ENCODE assay signal across 8 mouse cellular contexts in genomic region chr6:38534640-38535365, GRCm38 (mm10). TPM values are rescaled to one million over a fixed set of nuclear protein-coding genes. Genes with fewer than 3 reads are reported as not detected.
DNase-seq lines count a peak whose midpoint lies in the region; ATAC-seq and TF ChIP-seq lines count a peak whose summit lies in the region.

No protein-coding gene starts in this region.

- WGBS in forebrain, embryonic 16.5 days: under 1% methylated on average over 53 of the region's 53 CpGs
- under 1% methylated on average over 53 of the region's 53 CpGs for WGBS in lung, adult 2 months
- WGBS in neural tube, embryonic 15.5 days: under 1% methylated on average over 53 of the region's 53 CpGs

- peak; percentile 98 for DNase-seq in MEL (ENCODE audit: low read depth, low spot score)
- DNase-seq in cerebellum, adult 18-20 months: peak; percentile 98 to 99
- DNase-seq in heart, postnatal 36 days: peak; percentile 99 to 100
- peak; percentile 94 to 99 for DNase-seq in layer of hippocampus, adult 2 months (ENCODE audit: low spot score in 2 of 2)
- DNase-seq in lung, adult 2 months: peak; percentile 98
- DNase-seq in testis, postnatal 10 days (ENCODE audit: low spot score): peak; percentile 100

- intact Hi-C loops in heart, postnatal 36 days (cut with DNase I): no loop called here

- H3K27ac ChIP-seq in MEL (ENCODE audit: control insufficient read depth, low read depth, low read length): peak overlapping the region; percentile 83
- peak overlapping the region; percentile 99 for H3K27ac ChIP-seq in forebrain, embryonic 16.5 days (ENCODE audit: low read length)
- peak overlapping the region; percentile 99 for H3K27ac ChIP-seq in layer of hippocampus, adult 2 months
- peak overlapping the region; percentile 99 for H3K27ac ChIP-seq in neural tube, embryonic 15.5 days (replicated peaks)

- no peaks in the 10 kb centered on the region for H3K9me3 ChIP-seq in MEL (replicated peaks; ENCODE audit: insufficient read depth, low read length)
- H3K9me3 ChIP-seq in forebrain, embryonic 16.5 days (ENCODE audit: control insufficient read depth, low read length): no peaks in the 10 kb centered on the region
- H3K9me3 ChIP-seq in neural tube, embryonic 15.5 days (replicated peaks): no peaks in the 10 kb centered on the region

- TF ChIP-seq RAD21 in MEL (IDR thresholded peaks at IDR 0.05; ENCODE audit: low read depth, low read length): peak; percentile 31

- TF ChIP-seq POLR2A in MEL (IDR thresholded peaks at IDR 0.05; ENCODE audit: control insufficient read depth in 1 of 2, insufficient read depth in 1 of 2, low read depth in 1 of 2, low read length in 2 of 2, poor library complexity in 1 of 2): peak; percentile 91 to 98
- TF ChIP-seq POLR2A in lung, adult 2 months (IDR thresholded peaks at IDR 0.05; ENCODE audit: borderline replicate concordance, extremely low read depth, low read depth, low read length): peak; percentile 76; the same call in 1 of the 2 replicates

- peak overlapping the region; percentile 73 for H3K4me2 ChIP-seq in forebrain, embryonic 16.5 days (ENCODE audit: low read length)
- H3K4me2 ChIP-seq in neural tube, embryonic 15.5 days: peak overlapping the region; percentile 53

- peak overlapping the region; percentile 95 for H3K9ac ChIP-seq in MEL (ENCODE audit: control insufficient read depth, low read depth, low read length, poor library complexity, severe bottlenecking)
- H3K9ac ChIP-seq in forebrain, embryonic 16.5 days (replicated peaks; ENCODE audit: low read depth, low read length): peak overlapping the region; percentile 93
- H3K9ac ChIP-seq in neural tube, embryonic 15.5 days (replicated peaks): peak overlapping the region; percentile 93

- peak; percentile 74 for ATAC-seq in forebrain, embryonic 16.5 days
- ATAC-seq in neural tube, embryonic 15.5 days (ENCODE audit: low FRiP score): peak; percentile 66

- no peaks in the 10 kb centered on the region for H3K27me3 ChIP-seq in MEL (ENCODE audit: control insufficient read depth in 1 of 2, insufficient read depth in 2 of 2, low read length in 2 of 2)
- H3K27me3 ChIP-seq in forebrain, embryonic 16.5 days (replicated peaks; ENCODE audit: control insufficient read depth, insufficient read depth, low read length): no peaks in the 10 kb centered on the region
- H3K27me3 ChIP-seq in neural tube, embryonic 15.5 days (replicated peaks): no peaks in the 10 kb centered on the region

- peaks cover 0 to 12% of the 10 kb centered on the region in 2 experiments; a peak in 2 of 4 replicates for H3K36me3 ChIP-seq in MEL (ENCODE audit: control insufficient read depth in 1 of 2, insufficient read depth in 2 of 2, low read length in 2 of 2)
- 0 out of 2 replicates have a peak, but pooled peaks cover 2% of the 10 kb centered on the region for H3K36me3 ChIP-seq in forebrain, embryonic 16.5 days (ENCODE audit: control insufficient read depth, insufficient read depth)
- H3K36me3 ChIP-seq in neural tube, embryonic 15.5 days: peaks cover 3% of the 10 kb centered on the region

- H3K4me3 ChIP-seq in MEL (ENCODE audit: control insufficient read depth in 1 of 2, insufficient read depth in 1 of 2, low read depth in 2 of 2, low read length in 2 of 2): peak overlapping the region; percentile 80 to 89
- peak overlapping the region; percentile 88 for H3K4me3 ChIP-seq in forebrain, embryonic 16.5 days (replicated peaks; ENCODE audit: low read length)
- peak overlapping the region; percentile 93 for H3K4me3 ChIP-seq in layer of hippocampus, adult 2 months
- H3K4me3 ChIP-seq in lung, adult 2 months (replicated peaks; ENCODE audit: extremely low read depth, low read depth, low read length): peak overlapping the region; percentile 89
- H3K4me3 ChIP-seq in neural tube, embryonic 15.5 days (replicated peaks): peak overlapping the region; percentile 90

- H3K79me2 ChIP-seq in MEL (ENCODE audit: control insufficient read depth, insufficient read depth, low read length, poor library complexity): peaks cover 9% of the 10 kb centered on the region; the same call in 1 of the 2 replicates

- peaks cover 3 to 6% of the 10 kb centered on the region in 2 experiments for H3K4me1 ChIP-seq in MEL (ENCODE audit: control insufficient read depth in 1 of 2, insufficient read depth in 2 of 2, low read length in 2 of 2)
- peaks cover 11% of the 10 kb centered on the region for H3K4me1 ChIP-seq in forebrain, embryonic 16.5 days (replicated peaks; ENCODE audit: control insufficient read depth, insufficient read depth, low read length)
- H3K4me1 ChIP-seq in lung, adult 2 months (ENCODE audit: control insufficient read depth, insufficient read depth, low read length): no peaks in the 10 kb centered on the region
- peaks cover 18% of the 10 kb centered on the region for H3K4me1 ChIP-seq in neural tube, embryonic 15.5 days

- peak in 1 of 2 experiments; percentile 46; a peak in 1 of 4 replicates for TF ChIP-seq EP300 in MEL (IDR thresholded peaks at IDR 0.05; ENCODE audit: low read depth in 1 of 2, low read length in 2 of 2)

- peak; percentile 75 to 99 (median 94) for TF ChIP-seq CTCF in MEL (IDR thresholded peaks at IDR 0.05 in 2 of 3, conservative IDR thresholded peaks at IDR 0.05 in 1 of 3; ENCODE audit: control insufficient read depth in 1 of 3, insufficient read depth in 1 of 3, low read depth in 2 of 3, low read length in 3 of 3, poor library complexity in 1 of 3, severe bottlenecking in 1 of 3)
- peak; percentile 86 for TF ChIP-seq CTCF in layer of hippocampus, adult 2 months (conservative IDR thresholded peaks at IDR 0.05)
- TF ChIP-seq CTCF in lung, adult 2 months (IDR thresholded peaks at IDR 0.05; ENCODE audit: insufficient read depth, low read length): peak; percentile 71

TF ChIP-seq in MEL, 35 proteins besides CTCF, POLR2A, EP300 and RAD21 (continues in another document):
- no peak for TF ChIP-seq MYB (IDR thresholded peaks at IDR 0.05; ENCODE audit: low read depth, low read length)
- TF ChIP-seq MAZ (IDR thresholded peaks at IDR 0.05; ENCODE audit: low read depth, low read length): peak; percentile 99
- TF ChIP-seq TCF12 (IDR thresholded peaks at IDR 0.05; ENCODE audit: low read depth, low read length): peak; percentile 73
- TF ChIP-seq E2F4 (IDR thresholded peaks at IDR 0.05; ENCODE audit: borderline replicate concordance, low read depth, low read length): no peak
- peak; percentile 53; the same call in 1 of the 2 replicates for TF ChIP-seq ELF1 (IDR thresholded peaks at IDR 0.05; ENCODE audit: low read depth, low read length)
- TF ChIP-seq GABPA (IDR thresholded peaks at IDR 0.05; ENCODE audit: low read depth, low read length): no peak
- no peak for TF ChIP-seq JUND (IDR thresholded peaks at IDR 0.05; ENCODE audit: low read depth, low read length)
- no peak for TF ChIP-seq CHD1 (IDR thresholded peaks at IDR 0.05; ENCODE audit: low read depth, low read length)
- TF ChIP-seq KAT2A (conservative IDR thresholded peaks at IDR 0.05; ENCODE audit: low read depth, low read length): no peak
- no peak for TF ChIP-seq MAFK (IDR thresholded peaks at IDR 0.05; ENCODE audit: borderline replicate concordance, low read depth, low read length)
- peak; percentile 77; the same call in 1 of the 2 replicates for TF ChIP-seq TBP (IDR thresholded peaks at IDR 0.05; ENCODE audit: low read depth, low read length)
- no peak for TF ChIP-seq TAL1 (IDR thresholded peaks at IDR 0.05; ENCODE audit: low read length)
- peak; percentile 89 for TF ChIP-seq NELFE (IDR thresholded peaks at IDR 0.05; ENCODE audit: low read depth, low read length)
- no peak for TF ChIP-seq BHLHE40 (IDR thresholded peaks at IDR 0.05; ENCODE audit: borderline replicate concordance, low read depth, low read length)
- TF ChIP-seq USF2 (IDR thresholded peaks at IDR 0.05; ENCODE audit: borderline replicate concordance in 1 of 2, insufficient read depth in 1 of 2, low read depth in 1 of 2, low read length in 2 of 2): no peak
- TF ChIP-seq RCOR1 (IDR thresholded peaks at IDR 0.05; ENCODE audit: low read depth, low read length): no peak
- peak; percentile 34; the same call in 1 of the 2 replicates for TF ChIP-seq USF1 (IDR thresholded peaks at IDR 0.05; ENCODE audit: low read depth, low read length)
- peak; percentile 84 for TF ChIP-seq MXI1 (IDR thresholded peaks at IDR 0.05; ENCODE audit: low read depth, low read length)
- TF ChIP-seq MAX (IDR thresholded peaks at IDR 0.05; ENCODE audit: low read length): peak; percentile 79
- TF ChIP-seq UBTF (IDR thresholded peaks at IDR 0.05; ENCODE audit: borderline replicate concordance, insufficient read depth, low read depth, low read length): 0 out of 2 replicates have a peak, but pooled peaks have one; percentile 85
- peak; percentile 6; the same call in 1 of the 2 replicates for TF ChIP-seq MYC (IDR thresholded peaks at IDR 0.05; ENCODE audit: low read depth, low read length)
- no peak for TF ChIP-seq ZKSCAN1 (IDR thresholded peaks at IDR 0.05; ENCODE audit: low read depth, low read length)
- no peak for TF ChIP-seq ETS1 (IDR thresholded peaks at IDR 0.05; ENCODE audit: low read depth, low read length)
- TF ChIP-seq POLR2AphosphoS5 (IDR thresholded peaks at IDR 0.05; ENCODE audit: borderline replicate concordance, low read depth, low read length): no peak
- no peak for TF ChIP-seq ZMIZ1 (IDR thresholded peaks at IDR 0.05; ENCODE audit: low read depth, low read length)

RNA-seq across cellular contexts. Expression of gene Fmc1, which starts 1.5 kb away (rescaled TPM):
- total RNA-seq in MEL (2012; rRNA removed): 124 and 148 TPM in 2 replicates
- polyA plus RNA-seq in MEL (2012; ENCODE audit: insufficient read depth in 1 of 2, insufficient read length in 2 of 2, low read depth in 1 of 2, low replicate concordance in 2 of 2, missing spikeins in 1 of 2): 10 to 100 TPM in 1 of 2 experiments, not detected in 1; 86.1 TPM
- polyA plus RNA-seq in forebrain, embryonic 16.5 days (2015; fragmentation: Nextera tagmentation; extraction: Ambion mirVana): 130 and 134 TPM in 2 replicates
- 100 to 1,000 TPM; 253 to 256 TPM for total RNA-seq in heart, postnatal 36 days (2021)
- 10 to 100 TPM; 58.3 to 62.0 TPM for total RNA-seq in layer of hippocampus, adult 2 months (2021)
- polyA plus RNA-seq in lung, adult 2 months (2012; rRNA removed): 147 and 171 TPM in 2 replicates
- 218 and 249 TPM in 2 replicates for polyA plus RNA-seq in neural tube, embryonic 15.5 days (2015; fragmentation: Nextera tagmentation; extraction: Ambion mirVana)

RNA-seq across cellular contexts. Expression of gene Luc7l2, which starts 16.3 kb away (rescaled TPM):
- total RNA-seq in MEL (2012; rRNA removed): 51.8 and 54.8 TPM in 2 replicates
- polyA plus RNA-seq in MEL (2012; ENCODE audit: insufficient read depth in 1 of 2, insufficient read length in 2 of 2, low read depth in 1 of 2, low replicate concordance in 2 of 2, missing spikeins in 1 of 2): 100 to 1,000 TPM; 118 to 129 TPM
- 34.8 and 48.7 TPM in 2 replicates for polyA plus RNA-seq in forebrain, embryonic 16.5 days (2015; fragmentation: Nextera tagmentation; extraction: Ambion mirVana)
- 100 to 1,000 TPM in 1 of 2 experiments, 10 to 100 TPM in 1; 93.7 to 102 TPM for total RNA-seq in heart, postnatal 36 days (2021)
- 100 to 1,000 TPM; 196 to 219 TPM for total RNA-seq in layer of hippocampus, adult 2 months (2021)
- polyA plus RNA-seq in lung, adult 2 months (2012; rRNA removed): 33.6 and 39.0 TPM in 2 replicates
- polyA plus RNA-seq in neural tube, embryonic 15.5 days (2015; fragmentation: Nextera tagmentation; extraction: Ambion mirVana): 42.1 and 48.2 TPM in 2 replicates

Comparison
In these comparisons a context has a peak if more than half of its experiments do, and no peak if none do; other contexts are left out.
1. Peak in every context shown above with its lines: DNase-seq, ATAC-seq, H3K4me3 ChIP-seq and H3K27ac ChIP-seq.